Mouse (Mus musculus): ENCODE data around the gene Pspc1.
"Not testable (repeated sequence)": the region's sequence is repeated elsewhere in the genome, so short reads cannot be mapped to it uniquely, and the experiment has no call there.

The Pspc1 gene

DNA sequence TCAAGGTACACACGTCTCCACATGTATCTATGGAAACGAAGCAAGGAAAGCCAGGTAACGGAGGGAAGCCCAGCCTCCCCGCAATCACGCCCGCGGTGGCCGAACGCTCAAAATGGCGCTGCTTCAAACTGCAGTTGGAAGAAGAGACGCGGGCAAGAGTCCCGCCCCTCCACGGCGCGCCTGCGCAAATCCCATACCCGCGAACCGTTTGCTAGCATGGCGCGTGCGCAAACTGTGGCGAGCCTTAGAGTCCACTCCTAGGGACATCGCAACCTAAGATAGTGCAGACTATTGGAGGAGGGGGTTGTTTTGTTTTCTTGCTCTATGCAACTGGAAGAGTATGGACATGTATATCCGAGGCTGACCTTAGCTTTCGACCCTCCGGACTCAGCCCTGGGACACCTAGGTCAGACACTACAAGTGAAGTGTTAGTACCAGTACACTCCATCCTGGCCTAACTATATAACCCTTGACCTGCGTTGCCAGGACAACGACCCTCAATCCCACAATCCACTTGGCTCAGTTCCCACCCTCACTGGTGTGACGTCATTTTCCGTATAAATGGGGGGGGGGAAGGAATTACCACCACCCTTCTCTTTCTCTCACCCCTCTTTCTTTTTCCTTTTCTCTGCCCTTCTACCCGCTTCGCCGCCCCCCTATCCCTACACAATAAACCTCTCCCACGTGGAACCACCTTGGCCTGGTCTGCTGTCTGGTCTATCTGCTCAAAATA, at the start of gene Pspc1:
TSS of gene Pspc1 (minus strand) at position 117 of the 733 bp plus-strand sequence.
- DNase-seq (ENCODE audit: low spot score in 2 of 2) = peak; percentile 95 to 96

DNA sequence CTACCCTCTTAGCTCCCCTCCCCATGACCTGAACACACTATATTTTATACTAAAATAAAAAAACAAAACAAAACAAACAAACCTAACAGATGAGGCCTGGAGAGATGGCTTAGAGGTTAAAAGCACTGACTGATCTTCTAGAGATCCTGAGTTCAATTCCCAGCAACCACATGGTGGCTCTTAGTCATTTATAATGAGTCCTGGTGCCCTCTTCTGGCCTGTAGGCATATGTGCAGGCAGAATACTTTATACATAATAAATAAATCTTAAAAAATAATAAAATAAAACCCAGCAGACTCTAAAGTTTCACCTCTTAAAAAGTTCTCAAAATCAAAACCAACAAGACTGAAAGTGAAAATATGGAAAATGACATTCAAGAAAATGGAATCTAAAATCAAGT, 46.4 kb upstream of the Pspc1 start:
- no peak for DNase-seq (ENCODE audit: low spot score in 2 of 2)

DNA sequence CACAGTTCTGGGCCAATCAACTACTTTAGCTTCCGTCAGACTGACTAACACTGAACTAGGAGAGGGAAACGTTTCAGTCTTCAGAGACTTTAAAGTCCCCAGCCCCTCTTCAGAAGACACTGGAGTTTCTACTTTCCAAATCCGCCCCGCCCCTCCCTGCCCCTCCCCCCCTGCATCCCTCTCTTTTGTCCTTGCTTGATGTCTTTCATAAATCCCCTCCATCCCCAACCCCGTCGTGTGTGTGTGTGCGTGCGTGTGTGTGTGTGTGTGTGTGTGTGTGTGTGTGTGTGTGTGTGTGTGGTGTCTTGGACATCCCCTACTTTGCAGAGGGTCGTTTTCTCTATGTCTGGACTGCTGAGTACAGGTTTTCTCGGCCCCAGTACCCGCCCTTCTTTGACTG, 39.5 kb upstream of the Pspc1 start:
- DNase-seq (ENCODE audit: low spot score in 2 of 2) = no peak

DNA sequence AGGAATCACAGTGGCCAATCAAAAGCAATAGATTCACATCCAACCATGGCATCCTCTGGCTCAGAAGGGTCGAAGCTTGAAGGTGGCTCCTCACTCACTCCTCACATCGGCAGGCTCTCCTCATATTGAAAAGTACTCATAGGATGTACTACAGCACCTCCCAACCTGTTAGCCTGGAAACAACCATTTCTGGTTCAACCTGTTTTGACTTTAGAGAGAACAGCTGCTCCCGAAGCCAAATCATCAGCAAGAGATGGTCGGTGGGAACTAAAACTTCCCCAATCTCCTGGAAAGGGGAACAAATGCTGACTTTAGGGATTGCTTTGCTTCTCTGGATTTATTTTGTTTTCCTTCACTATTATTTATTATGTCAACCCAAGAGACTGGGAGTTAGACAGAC, 39.0 kb upstream of the Pspc1 start:
- no peak for DNase-seq (ENCODE audit: low spot score in 2 of 2)

DNA sequence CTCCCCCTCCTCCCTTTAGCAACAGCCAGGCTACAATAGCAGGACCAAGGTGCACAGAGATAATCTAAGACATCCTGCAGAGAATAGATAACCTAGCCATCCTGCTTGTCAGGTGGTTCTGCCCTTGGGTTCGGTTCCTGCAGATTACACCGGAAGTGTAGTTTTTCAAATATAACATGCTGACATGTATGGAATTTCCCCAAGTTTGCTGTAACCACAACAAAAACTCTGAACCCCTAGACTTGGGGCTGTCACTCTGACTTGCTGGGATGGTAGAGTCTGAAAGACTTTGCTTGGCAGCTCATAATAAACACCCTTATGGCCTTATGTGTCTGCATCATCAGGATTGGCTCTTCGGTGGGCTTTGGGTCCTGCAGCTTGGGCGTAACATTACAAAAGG, 38.4 kb upstream of the Pspc1 start:
- no peak for DNase-seq (ENCODE audit: low spot score in 2 of 2)

DNA sequence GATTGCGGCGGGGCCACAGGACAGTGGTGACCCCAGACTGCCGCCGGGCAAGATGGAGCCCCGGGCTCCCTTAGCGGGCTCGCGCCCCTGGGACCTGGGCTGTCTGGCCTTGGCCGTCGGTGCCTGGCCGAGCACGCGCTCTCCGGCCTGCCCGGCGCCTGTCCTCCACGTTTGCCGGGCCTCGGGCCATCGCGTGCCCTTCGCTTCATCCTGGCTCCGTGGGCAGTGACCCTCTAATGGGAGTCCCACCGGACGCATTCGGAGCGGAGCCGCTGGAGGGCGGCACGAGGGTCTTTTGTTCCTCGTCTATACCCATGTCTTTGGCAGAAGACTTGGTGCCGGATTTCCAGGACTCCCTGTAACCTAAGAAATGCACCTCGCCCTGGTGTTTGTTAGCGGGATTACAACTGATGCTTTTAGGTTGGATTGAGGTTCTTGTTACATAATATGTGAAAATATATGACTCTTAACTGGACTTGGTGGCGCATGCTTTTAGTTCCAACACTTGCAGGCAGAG, 34.5 kb upstream of the Pspc1 start:
- peak; percentile 71 to 73 for DNase-seq (ENCODE audit: low spot score in 2 of 2)

DNA sequence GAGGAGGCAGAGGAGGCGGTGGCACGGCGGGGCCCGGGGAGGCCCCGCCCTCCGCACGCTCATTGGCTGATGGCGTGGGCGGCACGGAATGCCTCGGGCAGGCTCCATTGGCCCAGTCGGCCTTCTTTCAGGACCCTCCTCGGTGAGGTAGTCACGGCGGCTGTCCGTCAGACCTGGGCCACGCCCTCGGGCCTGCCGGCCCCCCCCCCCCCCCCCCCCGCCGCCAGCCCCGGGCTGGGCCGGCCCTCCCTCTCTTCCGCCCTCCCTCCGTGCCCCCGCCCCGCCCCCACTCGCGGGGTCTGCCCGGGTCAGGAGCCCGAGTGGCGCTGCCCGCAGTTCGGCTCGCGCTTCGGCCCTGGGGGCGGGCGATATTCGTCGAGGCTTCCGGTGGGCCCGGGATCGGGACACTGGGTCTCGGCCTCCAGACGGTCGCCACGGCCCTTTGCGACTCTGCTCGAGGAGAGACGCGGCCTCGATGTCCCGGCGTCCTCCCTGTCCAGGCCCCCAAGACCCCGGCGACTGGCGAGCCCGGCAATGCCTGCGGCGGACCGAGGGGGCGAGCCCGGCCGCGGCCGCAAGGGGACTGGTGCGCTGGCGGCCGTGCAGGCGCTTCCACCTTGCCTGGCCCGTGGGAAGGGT, 33.7 kb upstream of the Pspc1 start, which contains the start of gene Zmym5:
TSS of gene Zmym5 (minus strand) at position 16 of the 639 bp plus-strand sequence.
- peak; percentile 84 to 92 for DNase-seq (ENCODE audit: low spot score in 2 of 2)

DNA sequence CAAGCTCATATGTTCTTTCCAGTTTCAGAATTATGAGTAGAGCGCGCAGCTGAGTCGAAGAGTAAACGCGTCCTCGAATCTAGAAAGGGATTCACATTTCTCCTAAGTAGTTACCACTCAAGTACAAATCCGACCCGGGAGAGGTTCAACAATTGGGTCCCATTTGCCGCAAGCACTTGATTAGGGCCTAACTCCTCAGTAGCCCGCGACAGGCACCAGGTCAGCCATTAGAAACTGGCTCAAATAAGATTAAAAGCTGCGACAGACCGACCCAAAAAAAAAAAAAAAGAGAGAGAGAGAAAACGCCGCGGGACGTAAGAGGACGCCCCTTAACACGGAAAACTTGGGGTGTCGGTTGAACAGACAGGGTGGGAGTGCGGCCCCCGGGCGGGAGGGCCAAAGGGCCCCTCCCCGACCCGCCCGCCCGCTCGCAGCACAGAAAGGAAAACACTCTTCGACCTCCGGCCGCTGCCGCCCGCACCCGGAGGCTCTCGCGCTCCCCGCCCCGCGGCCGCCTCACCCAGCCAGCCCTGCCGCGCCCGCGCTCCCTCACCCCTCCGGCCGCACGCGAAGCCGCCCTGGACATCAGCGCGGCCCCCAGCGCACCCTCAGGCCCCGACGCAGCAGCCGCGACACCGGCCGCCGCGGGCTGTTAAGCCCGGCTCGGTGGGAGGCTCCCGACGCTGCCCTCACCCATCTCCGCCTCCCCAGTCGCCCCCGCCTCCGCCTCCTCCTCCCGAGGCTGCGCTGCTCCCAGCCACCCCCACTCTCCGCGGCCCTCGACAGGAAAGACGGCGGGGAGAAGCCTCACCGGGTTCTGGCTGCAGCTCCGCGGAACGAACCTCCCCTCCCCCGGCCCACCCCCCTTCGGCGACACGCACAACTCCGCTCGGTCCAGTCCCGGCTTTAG, 32.9 kb upstream of the Pspc1 start:
- peak in 1 of 2 experiments; percentile 19 for DNase-seq (ENCODE audit: low spot score in 2 of 2)

DNA sequence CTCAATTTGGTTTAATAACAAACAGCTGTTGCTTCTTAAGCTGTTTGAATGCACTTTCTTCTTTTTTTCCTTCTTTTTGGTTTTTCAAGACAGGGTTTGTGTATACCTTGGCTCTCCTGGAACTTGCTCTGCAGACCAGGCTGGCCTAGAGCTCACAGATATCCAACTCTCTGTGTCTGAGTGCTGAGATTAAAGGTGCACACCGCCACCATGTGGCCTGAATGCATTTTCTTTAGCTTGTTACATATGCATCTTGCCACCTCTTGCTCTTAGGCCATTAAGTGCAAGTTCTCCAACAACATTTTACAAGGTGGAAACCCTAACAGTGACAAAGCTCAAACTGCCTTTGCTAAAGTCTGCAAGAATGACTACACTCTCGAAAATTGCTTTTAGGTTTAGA, 15.1 kb upstream of the Pspc1 start:
- DNase-seq (ENCODE audit: low spot score in 2 of 2) = peak in 1 of 2 experiments; percentile 25

DNA sequence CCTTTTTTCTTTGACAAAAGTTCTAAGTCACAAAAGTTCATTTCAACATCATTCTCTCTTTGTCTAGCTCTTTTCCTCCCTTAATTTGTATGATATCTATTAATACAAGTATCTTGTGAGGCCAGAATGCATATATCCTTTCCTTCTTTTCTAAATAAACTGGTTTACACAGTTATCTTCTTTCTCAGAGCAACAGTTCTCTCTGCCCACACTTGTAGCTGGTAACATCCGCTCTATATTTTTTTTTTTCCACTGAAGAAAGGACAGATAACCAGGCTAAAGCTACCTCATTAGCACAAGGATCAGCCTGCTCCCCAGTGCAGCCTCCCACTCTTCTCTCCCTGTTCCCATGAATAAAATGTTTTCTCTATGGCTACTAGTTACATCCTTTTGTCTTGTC, 6.5 kb upstream of the Pspc1 start:
- DNase-seq (ENCODE audit: low spot score in 2 of 2) = no peak

DNA sequence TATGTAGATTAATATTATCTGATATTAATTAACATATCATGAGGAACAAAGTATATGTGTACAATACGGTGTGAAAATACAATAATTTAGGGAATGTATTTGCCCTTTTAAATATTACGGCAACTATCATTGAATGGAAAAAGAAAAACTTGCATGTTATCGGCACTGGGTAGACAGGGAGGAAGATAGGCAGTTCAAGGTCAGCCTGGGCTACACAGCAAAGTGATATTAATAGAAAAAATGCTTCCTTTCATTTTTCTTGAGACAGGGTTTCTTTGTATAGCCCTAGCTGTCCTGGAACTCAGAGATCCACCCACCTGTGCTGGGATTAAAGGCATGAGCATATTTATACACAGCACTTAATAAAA, 801 bp upstream of the Pspc1 start:
- no peak for DNase-seq (ENCODE audit: low spot score in 2 of 2)

DNA sequence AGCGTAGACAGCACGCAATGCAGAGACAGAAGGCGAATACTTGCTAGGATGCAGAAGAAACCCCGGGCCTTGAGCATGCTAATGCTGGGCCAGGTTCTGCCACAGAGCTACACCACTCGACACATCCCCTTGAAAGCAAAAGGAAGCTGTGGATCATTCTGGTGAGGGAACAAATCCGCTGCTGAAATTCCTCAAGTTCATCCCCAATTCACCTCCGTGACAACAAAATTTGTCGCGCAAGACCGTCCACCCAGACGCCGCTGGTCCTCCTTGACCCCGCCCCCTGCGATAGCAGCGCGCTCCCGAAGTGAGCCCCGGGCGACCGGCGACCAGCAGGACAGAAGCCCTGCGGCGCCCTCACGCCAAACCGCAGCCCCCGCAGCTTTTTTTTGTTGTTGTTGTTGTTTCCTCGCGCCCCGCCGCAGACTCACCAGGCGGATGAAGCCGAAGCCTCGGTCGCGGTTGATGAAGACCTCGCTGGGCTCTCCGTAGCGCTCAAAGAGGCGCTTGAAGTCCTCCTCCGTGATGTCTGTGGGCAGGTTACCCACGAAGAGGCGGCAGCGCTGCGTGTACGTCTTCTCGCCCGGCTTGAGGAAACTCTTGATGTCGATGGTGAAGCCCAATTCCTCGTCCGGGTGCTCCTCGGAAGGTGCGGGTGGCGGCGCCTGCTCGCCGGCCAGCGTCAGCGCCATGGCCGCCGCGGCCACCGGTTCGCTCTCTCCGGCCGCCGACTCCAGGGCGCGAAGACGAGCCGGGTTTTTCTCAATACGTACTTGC, 568 bp downstream of the Pspc1 start:
- DNase-seq (ENCODE audit: low spot score in 2 of 2) = peak; percentile 25 to 54

DNA sequence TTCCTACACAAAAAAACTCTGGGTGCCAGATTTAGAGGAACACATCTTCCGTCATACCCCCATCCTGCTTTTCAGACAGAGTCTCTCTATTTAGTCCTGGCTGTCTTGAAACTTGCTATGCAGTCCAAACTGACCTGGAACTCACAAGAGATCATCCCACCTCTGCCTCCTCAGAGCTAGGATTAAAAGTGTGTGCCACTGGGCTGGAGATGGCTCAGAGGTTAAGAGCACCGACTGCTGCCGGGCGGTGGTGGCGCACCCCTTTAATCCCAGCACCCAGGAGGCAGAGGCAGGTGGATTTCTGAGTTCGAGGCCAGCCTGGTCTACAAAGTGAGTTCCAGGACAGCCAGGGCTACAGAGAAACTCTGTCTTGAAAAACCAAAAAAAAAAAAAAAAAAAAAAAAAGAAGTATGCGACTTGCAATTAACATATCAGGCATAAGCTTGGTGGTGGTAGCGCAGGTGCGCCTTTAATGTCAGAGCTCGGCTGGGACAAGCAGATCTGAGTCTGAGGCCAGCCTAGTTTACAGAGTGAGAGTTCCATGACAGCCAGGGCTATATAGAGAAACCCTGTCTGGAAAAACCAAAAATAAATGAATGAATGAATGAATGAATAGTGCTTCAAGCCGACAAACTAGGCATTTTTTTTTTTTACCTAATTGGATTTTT, 1.4 kb downstream of the Pspc1 start:
- no peak for DNase-seq (ENCODE audit: low spot score in 2 of 2)

DNA sequence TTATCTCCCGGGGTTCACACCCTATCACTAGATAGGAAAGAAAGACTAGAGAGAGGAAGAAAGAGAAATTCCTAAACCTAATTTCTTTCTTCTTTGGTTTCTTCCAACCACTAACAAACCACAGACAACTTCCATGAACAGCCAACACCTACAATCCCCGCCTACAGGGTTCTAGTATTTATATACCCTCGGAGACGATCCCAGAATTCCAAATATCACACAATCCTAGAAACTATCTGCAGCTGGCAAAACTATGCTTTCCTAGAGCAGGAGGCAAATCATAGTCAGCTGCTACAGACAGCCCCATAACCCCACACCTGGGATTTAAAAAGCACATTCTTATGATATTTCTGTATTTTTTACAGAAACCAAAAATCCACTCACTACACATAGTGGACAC, 2.7 kb downstream of the Pspc1 start:
- no peak for DNase-seq (ENCODE audit: low spot score in 2 of 2)

DNA sequence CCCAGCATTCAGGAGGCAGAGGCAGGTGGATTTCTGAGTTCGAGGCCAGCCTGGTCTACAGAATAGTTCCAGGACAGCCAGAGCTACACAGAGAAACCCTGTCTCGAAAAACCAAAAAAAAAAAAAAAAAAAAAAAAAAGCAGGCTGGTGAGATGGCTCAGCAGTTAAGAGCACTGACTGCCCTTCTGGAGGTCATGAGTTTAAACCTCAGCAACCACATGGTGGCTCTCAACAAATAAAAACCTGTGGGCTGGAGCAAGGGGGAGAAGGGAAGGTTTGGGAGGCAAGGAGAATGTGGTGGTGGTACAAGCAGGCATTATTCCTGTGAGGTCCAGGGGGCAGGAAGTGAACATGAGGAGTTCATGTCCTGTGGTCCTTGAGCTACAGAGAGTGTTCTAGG, 11.7 kb downstream of the Pspc1 start:
- not testable (repeated sequence) for DNase-seq (ENCODE audit: low spot score in 2 of 2)

DNA sequence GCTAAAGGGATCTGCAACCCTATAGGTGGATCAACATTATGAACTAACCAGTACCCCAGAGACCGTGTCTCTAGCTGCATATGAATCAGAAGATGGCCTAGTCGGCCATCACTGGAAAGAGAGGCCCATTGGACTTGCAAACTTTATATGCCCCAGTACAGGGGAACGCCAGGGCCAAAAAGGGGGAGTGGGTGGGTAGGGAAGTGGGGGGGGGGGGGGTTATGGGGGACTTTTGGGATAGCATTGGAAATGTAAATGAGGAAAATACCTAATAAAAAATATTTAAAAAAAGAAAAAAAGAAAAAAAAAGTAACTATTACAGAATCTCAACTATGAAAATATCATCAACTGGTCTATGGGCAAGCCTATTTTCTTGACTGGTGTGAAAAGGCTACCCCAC, 13.0 kb downstream of the Pspc1 start:
- not testable (repeated sequence) for DNase-seq (ENCODE audit: low spot score in 2 of 2)

DNA sequence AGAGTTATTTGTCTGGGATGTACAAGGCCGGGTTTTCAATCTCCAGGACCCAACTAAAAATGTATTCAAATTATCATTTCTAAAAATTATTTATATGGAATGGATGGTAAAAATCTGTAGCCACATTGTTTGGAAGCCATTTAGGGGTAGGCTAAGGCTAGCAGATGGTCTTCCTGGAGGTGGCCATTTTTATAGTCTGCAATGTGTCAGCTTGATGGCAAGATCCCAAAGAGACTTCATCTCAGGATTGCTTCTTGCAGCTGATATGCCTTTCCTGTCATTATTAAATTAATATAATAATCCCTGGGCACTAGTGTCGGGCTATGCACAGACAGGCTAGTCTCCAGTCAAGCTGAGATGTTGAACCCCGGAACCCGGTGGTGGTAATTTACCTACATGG, 26.8 kb downstream of the Pspc1 start:
- DNase-seq (ENCODE audit: low spot score in 2 of 2) = no peak

DNA sequence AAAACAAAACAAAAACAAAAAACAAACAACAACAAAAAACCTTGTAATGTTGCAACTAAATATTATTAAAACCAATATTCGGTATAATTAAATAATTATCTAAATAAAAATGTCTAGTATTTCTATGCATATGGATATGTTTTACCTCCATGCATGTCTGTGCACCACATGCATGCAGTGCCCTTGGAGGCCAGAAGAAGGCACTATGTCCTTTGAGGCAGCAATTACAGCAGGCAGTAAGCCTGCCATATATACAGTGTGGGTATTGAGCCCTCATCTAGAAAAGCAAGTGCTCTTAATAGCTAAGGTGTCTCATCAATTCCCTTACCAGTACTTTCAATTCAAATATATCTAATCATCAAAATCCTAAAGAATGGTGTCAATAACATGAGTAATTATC, 37.9 kb downstream of the Pspc1 start:
- no peak for DNase-seq (ENCODE audit: low spot score in 2 of 2)

DNA sequence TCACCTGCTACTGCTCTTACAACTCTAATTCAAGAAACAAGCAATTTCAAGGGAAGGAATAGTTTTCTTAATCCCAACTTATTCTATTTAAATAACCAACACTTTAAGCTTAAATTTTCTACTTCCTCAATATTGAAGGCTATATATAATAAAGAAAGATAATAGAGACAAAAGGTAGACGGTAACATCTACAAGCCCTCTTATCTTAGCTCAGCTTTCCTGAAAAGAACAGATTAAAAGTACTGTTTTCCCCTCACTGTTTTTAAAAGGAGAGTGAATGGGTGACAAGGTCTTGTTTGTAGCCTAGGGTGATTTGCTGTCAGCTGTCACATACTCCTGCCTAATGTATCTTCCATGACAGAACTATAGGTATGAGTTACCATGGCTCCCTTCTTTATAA, 51.6 kb downstream of the Pspc1 start:
- no peak for DNase-seq (ENCODE audit: low spot score in 2 of 2)

DNA sequence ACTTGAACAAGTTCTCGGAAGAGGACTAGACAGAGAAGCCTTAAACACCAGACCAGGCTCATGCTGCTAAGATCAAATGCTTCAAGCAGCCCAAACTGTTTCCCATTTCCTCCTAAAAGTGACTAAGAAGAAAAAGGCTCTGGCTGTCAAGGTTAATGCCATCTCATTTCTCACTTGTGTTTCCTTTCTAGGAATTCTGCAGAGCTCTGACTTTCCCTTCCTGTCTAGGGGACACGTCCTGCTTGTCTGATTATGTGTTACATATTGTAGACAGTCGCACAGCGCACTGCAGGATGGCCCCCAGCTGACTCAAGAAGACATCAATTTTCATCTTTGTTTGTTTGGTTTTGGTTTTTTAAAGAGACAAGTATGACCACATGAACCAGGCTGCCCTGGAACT, 72.4 kb downstream of the Pspc1 start:
- DNase-seq (ENCODE audit: low spot score in 2 of 2) = no peak

DNA sequence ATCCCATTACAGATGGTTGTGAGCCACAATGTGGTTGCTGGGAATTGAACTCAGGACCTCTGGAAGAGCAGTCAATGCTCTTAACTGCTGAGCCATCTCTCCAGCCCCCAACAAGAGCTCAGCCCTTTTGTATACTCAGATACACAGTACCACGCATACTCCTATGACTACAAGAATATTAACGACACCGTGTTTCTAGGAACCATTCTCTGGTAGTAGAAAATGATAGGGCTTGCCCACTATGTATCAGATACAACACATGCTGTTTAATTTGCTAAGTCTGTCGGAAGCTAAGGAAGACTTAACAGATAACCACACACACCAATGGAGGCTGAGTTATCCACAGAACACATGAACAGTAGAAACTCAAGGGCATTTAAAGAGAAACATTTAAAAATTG, 75.5 kb downstream of the Pspc1 start:
- DNase-seq (ENCODE audit: low spot score in 2 of 2) = no peak

Data from frontal cortex, postnatal 14 days (tissue).